Mouse (Mus musculus): ENCODE data around the gene Tnni1. TPM values are rescaled to one million over a fixed set of nuclear protein-coding genes. Genes with fewer than 3 reads are reported as not detected.

The Tnni1 gene
- 48.6 and 66.8 TPM in 2 replicates for polyA plus RNA-seq (2016; fragmentation: Nextera tagmentation; extraction: Ambion mirVana)

DNA sequence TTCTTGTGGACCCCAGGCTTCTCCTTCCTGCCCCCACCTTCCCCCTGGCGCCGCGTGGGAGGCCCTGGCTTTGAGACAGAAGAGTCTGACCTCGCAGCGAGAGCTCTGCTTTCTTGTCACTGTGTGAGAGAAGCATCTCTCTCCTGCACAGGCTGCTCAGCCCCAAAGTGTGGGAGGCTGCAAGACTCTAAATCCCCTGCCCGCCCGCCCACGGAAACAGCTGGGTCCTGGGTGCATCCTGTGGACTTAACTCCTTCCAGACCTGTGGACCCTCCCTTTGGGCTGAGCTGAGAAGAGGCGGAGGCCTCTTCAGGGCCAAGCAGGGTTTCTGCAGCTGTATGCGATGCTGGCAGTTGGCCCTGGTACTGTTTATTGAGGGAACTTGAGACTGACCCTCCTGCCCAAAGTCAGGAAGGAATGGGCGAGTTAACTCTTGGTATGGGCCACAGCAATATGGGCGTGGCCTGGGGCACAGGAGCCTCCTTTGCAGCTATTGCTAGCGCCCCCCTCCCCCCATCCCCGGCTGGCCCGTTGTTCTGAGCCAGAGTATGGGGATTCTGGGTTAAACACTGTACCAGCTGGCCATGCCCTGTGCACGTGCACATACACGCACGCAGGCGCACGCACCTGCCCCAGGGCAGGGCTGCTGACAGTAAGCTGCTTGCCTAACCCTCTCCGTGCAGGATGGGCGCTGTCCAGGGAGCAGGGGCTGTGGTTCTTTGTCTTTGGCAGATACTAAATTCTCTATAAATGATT lies at the start of gene Tnni1:
TSS of gene Tnni1 (plus strand) at position 655 of the 756 bp plus-strand sequence.
- no peaks in the 10 kb centered on the region for H3K36me3 ChIP-seq
- peaks cover 18% of the 10 kb centered on the region for H3K4me1 ChIP-seq
- H3K4me2 ChIP-seq (replicated peaks) = peak within 1 kb of the TSS; percentile 24; the same call in 1 of the 2 replicates
- H3K27ac ChIP-seq = peak within 1 kb of the TSS; percentile 72
- peak within 1 kb of the TSS; percentile 27; the same call in 1 of the 2 replicates for H3K9ac ChIP-seq
- H3K4me3 ChIP-seq = no peak within 1 kb of the TSS
- no peaks in the 10 kb centered on the region; the same call in 1 of the 2 replicates for H3K27me3 ChIP-seq
- no peaks in the 10 kb centered on the region for H3K9me3 ChIP-seq
- ATAC-seq (ENCODE audit: insufficient number of reproducible peaks, insufficient read depth, low FRiP score, low TSS enrichment) = peak; percentile 48; the same call in 1 of the 2 replicates
- 20% methylated on average over 22 of the region's 22 CpGs for WGBS

DNA sequence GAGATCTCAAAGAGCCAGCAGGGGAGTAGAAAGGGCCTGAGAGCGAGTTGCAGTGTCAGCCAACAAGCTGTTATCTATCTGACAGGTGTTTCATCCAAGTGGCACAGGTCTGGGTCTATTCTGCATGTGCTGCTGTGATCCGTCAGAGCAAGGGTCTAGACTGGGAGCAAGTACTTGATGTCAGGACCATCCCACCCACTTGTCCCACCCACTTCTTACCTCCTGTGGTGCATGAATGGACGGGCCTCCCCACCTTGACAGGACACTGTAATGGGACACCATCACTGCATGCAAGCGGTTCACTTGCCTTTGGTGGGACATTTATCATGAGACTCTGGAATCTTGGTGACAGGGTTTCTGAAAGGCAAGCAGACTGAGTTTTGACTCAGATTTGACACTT lies 49.4 kb upstream of the Tnni1 start:
- Histone ChIP-seq H3K4me3 (peak overlapping the region; percentile 60), H3K27ac (peak overlapping the region; percentile 94), H3K36me3 (no peaks in the 10 kb centered on the region), H3K27me3 (no peaks in the 10 kb centered on the region), H3K4me1 (peaks cover 55% of the 10 kb centered on the region), H3K4me2 (replicated peaks) (peak overlapping the region; percentile 82), H3K9me3 (no peaks in the 10 kb centered on the region), H3K9ac (peak overlapping the region; percentile 71)
- 27% methylated on average over 4 of the region's 4 CpGs for WGBS
- ATAC-seq (ENCODE audit: insufficient number of reproducible peaks, insufficient read depth, low FRiP score, low TSS enrichment) = no peak

DNA sequence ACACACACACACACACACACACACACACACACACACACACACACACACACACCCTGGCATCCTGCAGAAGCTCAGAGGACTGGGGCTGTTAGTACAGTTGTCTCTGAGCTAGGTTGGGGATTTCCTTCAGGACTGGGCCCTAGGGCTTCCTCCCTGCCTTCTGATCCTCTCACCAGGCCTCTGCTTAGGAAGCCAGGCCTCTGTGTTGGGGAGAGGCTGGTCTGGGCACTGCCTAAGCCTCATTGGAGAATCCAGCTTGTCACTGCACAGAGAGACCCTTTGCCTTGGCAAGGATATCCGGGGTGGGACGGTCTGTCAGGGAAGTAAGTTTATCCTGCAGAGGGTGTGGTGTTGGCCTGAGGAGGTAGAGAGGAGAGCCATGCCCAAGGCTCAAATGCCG lies 48.9 kb upstream of the Tnni1 start:
- Histone ChIP-seq H3K9me3 (no peaks in the 10 kb centered on the region), H3K27me3 (no peaks in the 10 kb centered on the region), H3K4me1 (peaks cover 60% of the 10 kb centered on the region), H3K9ac (peak overlapping the region; percentile 71; the same call in 1 of the 2 replicates), H3K27ac (peak overlapping the region; percentile 94), H3K4me3 (peak overlapping the region; percentile 60), H3K36me3 (no peaks in the 10 kb centered on the region), H3K4me2 (replicated peaks) (peak overlapping the region; percentile 82)
- no peak for ATAC-seq (ENCODE audit: insufficient number of reproducible peaks, insufficient read depth, low FRiP score, low TSS enrichment)
- WGBS = 40% methylated on average over 3 of the region's 3 CpGs

DNA sequence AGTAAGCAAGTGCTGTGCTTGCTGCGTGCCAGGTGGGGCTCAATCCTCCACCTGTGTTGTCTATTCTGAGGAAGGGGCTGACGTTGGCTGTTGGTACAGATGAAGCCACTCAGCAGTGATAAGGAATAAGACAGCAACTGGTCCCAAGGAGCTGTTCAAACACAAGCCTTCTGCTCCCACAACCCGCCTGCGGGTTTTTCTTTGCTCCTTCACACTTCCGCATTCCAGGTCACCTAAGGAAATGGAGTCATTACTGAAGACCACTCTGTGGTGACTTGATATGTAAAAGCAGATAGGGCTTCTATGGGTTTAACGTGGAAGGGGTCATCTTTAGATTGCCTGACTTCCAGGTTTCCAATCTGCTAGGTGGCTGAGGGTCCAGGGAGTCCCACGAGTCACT lies 47.8 kb upstream of the Tnni1 start:
- Histone ChIP-seq H3K27me3 (no peaks in the 10 kb centered on the region), H3K4me3 (no peak overlapping the region), H3K4me1 (peaks cover 64% of the 10 kb centered on the region), H3K36me3 (no peaks in the 10 kb centered on the region), H3K27ac (peak overlapping the region; percentile 94), H3K9ac (no peak overlapping the region), H3K4me2 (replicated peaks) (peak overlapping the region; percentile 82), H3K9me3 (no peaks in the 10 kb centered on the region)
- WGBS = 61% methylated on average over 7 of the region's 7 CpGs
- ATAC-seq (ENCODE audit: insufficient number of reproducible peaks, insufficient read depth, low FRiP score, low TSS enrichment) = no peak

DNA sequence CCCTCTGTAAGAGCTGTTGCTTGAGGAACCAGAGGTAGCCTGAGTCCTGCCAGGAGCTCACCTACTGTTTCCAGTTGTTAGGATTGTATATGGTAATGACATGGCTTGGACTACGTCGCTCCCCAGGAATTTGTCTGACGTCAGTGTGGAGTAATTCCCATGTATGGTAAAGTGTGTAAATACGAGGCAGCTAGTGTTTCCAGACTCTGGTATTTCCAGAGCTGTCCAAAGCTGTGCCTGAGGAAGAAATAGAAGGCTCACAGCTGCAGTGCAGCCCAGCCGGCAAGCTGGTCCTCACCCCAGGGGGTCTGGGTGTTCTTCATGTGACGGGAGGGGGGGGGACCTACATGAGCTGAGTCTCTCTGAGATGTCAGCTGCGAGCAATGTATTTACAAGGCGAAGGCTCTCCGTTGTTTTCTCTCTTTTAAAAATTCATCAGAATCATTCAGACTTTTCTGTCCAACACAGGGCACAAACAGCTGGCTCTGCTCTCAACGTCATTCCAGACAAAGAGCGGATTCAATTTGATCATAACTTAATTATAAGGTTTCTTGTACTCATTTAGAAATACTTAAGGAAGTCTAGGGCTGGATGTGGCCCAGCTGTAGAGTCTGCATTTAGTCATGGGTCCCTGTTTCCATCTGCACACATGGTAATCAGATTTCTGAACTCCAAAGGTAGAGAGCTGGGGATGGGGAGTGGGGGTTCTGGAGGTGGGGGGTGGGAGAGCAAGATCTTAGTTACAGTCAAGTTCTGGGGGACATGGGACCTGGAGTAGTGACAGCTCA lies 47.1 kb upstream of the Tnni1 start:
- Histone ChIP-seq H3K9me3 (no peaks in the 10 kb centered on the region), H3K9ac (no peak overlapping the region), H3K36me3 (no peaks in the 10 kb centered on the region)

DNA sequence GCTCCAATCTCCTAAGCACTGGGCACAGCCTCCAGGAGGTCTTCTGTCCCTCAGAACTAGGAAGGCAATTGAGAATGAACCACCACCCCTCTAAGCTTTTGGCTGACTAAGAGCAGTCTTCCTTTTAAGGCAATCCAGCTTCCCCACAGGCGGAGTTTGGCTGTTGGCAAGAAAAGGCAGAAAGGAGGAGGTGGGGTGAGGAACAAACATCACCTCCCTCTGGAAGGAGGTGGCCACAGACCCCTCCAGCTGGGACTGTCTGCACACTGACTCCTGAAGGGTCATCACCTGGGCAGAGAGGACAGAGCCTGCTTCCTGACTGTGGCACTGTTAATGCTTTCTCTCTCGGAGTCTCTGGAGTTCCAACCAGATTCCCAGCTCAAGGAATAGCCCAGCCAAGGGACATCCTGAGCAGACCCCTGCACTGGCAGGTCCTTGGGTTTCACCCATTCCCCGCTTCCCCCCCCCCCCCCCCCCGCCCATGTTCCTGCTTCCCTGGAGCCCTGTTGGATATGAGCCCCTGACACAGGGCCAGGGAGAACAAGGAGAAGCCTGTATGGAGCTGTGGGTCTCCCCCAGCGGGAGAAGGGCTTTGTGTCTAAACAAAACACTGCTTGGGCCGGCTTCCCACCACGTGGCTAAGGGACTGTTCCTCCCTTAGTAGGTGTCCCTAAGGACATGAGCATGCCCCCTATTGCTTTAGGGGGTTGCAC lies 44.9 kb upstream of the Tnni1 start:
- Histone ChIP-seq H3K9ac (no peak overlapping the region), H3K9me3 (no peaks in the 10 kb centered on the region), H3K36me3 (no peaks in the 10 kb centered on the region), H3K4me2 (replicated peaks) (no peak overlapping the region), H3K4me3 (no peak overlapping the region), H3K4me1 (peaks cover 64% of the 10 kb centered on the region), H3K27me3 (no peaks in the 10 kb centered on the region), H3K27ac (peak overlapping the region; percentile 30; the same call in 1 of the 2 replicates)
- 37% methylated on average over 5 of the region's 7 CpGs for WGBS
- no peak for ATAC-seq (ENCODE audit: insufficient number of reproducible peaks, insufficient read depth, low FRiP score, low TSS enrichment)

More for the DNA sequence above, 47.1 kb upstream of the Tnni1 start:
- H3K4me2 ChIP-seq (replicated peaks) = peak overlapping the region; percentile 82
- peak; percentile 88 for ATAC-seq (ENCODE audit: insufficient number of reproducible peaks, insufficient read depth, low FRiP score, low TSS enrichment)
- no peak overlapping the region for H3K4me3 ChIP-seq
- WGBS = 13% methylated on average over 11 of the region's 11 CpGs
- H3K4me1 ChIP-seq = peaks cover 64% of the 10 kb centered on the region
- no peaks in the 10 kb centered on the region for H3K27me3 ChIP-seq
- H3K27ac ChIP-seq = peak overlapping the region; percentile 94

DNA sequence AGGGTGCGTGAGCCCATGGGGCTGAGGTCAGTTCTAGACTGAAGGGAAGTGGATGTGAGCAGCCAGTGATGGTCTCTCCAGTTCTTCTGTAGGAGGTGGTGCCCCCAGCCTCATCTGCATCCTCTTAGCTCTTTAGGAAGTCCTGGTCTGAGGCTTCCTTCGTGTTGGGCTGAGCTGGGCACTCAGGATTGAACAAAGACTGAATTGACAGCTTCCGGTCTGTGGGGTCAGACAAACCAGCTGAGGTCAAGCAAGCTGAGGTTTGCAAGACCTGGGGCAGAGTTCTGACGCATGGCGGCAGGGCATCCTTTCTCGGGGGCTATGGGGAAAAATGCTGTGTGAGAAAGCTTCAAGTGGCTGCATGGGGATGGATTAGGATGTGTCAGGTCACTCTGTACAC lies 43.8 kb upstream of the Tnni1 start:
- peaks cover 4% of the 10 kb centered on the region; the same call in 1 of the 2 replicates for H3K36me3 ChIP-seq
- WGBS = 13% methylated on average over 6 of the region's 6 CpGs
- H3K4me3 ChIP-seq = no peak overlapping the region
- H3K4me2 ChIP-seq (replicated peaks) = no peak overlapping the region
- ATAC-seq (ENCODE audit: insufficient number of reproducible peaks, insufficient read depth, low FRiP score, low TSS enrichment) = no peak
- no peaks in the 10 kb centered on the region for H3K27me3 ChIP-seq
- H3K4me1 ChIP-seq = peaks cover 60% of the 10 kb centered on the region
- H3K9me3 ChIP-seq = no peaks in the 10 kb centered on the region
- H3K9ac ChIP-seq = no peak overlapping the region
- no peak overlapping the region for H3K27ac ChIP-seq

DNA sequence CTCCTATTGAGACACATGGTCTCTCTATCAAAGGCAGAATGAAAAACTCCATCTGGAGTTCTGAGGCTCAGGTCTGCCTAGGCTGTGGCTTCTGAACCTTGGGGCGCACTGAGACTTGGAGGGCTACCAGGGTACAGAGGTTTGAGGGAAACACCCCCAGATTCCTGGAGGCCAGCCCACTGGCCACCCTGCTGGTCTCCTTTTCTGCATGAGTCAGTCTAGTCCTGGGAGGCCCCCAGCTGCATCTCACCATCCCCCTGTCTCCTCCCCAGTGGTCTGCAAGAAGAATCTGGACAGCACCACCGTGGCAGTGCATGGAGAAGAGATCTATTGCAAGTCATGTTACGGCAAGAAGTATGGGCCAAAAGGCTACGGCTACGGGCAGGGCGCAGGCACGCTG lies 34.2 kb upstream of the Tnni1 start:
- no peak overlapping the region for H3K27ac ChIP-seq
- no peak overlapping the region for H3K4me3 ChIP-seq
- peaks cover 13% of the 10 kb centered on the region for H3K4me1 ChIP-seq
- H3K36me3 ChIP-seq = peaks cover 33% of the 10 kb centered on the region
- no peaks in the 10 kb centered on the region for H3K9me3 ChIP-seq
- H3K27me3 ChIP-seq = no peaks in the 10 kb centered on the region
- no peak overlapping the region for H3K4me2 ChIP-seq (replicated peaks)
- H3K9ac ChIP-seq = no peak overlapping the region
- WGBS = 91% methylated on average over 7 of the region's 7 CpGs
- ATAC-seq (ENCODE audit: insufficient number of reproducible peaks, insufficient read depth, low FRiP score, low TSS enrichment) = no peak

DNA sequence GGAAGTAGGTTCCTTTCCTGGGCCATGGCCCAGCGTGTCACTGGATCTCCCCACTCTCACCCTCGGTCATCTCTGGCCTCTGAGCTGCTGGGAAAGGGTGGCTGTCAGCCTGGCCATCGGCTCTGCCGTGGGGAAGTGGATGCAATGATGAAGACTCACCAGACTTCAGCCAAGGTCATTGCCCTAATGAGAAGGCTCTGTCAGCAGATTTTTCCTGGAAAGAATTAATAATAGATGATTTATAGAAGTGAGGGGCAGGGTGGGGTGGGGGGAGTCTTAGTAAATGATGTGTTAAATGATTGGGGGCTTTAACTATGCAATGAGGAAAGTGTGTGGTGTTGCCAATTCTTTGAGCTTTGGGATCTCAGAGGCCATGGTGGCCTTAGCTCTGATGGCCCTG lies 33.0 kb upstream of the Tnni1 start:
- Histone ChIP-seq H3K4me2 (replicated peaks) (no peak overlapping the region), H3K9ac (no peak overlapping the region), H3K27me3 (no peaks in the 10 kb centered on the region), H3K9me3 (no peaks in the 10 kb centered on the region), H3K27ac (no peak overlapping the region), H3K36me3 (peaks cover 42% of the 10 kb centered on the region), H3K4me3 (no peak overlapping the region), H3K4me1 (peaks cover 8% of the 10 kb centered on the region)
- ATAC-seq (ENCODE audit: insufficient number of reproducible peaks, insufficient read depth, low FRiP score, low TSS enrichment) = no peak
- WGBS = 82% methylated on average over 4 of the region's 4 CpGs

DNA sequence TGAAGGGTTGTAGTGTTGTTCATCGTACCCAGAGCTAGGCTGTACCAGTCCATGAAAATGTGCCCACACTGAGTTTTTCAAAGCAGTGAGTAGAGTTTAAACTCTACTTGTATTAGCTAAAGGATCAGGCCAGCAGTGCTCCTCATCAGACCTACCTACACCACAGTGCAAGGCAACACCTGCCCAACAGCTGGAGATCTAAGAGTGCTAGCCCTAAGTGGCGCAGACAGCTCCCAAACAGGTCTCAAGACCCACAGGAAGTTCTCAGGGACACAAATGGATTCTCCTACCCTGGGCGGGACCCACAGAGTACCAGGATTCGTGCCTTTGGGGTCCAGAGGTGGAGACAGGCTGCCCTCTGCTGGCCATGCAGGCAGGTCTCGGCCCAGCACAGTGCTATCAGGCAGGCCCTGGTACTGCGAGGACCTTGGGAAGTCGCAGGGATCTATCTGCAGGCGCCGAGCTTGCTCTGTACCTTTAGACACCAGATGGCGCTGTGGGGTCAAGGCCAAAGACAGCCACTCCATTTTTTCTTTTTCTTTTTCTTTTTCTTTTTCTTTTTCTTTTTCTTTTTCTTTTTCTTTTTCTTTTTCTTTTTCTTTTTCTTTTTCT lies 26.4 kb upstream of the Tnni1 start:
- Histone ChIP-seq H3K4me2 (replicated peaks) (no peak overlapping the region), H3K27ac (peak overlapping the region; percentile 33; the same call in 1 of the 2 replicates), H3K9me3 (no peaks in the 10 kb centered on the region), H3K4me1 (0 out of 2 replicates have a peak, but pooled peaks cover 4% of the 10 kb centered on the region), H3K4me3 (no peak overlapping the region), H3K36me3 (peaks cover 19% of the 10 kb centered on the region), H3K27me3 (no peaks in the 10 kb centered on the region), H3K9ac (no peak overlapping the region)
- 11% methylated on average over 10 of the region's 10 CpGs for WGBS
- peak; percentile 97 for ATAC-seq (ENCODE audit: insufficient number of reproducible peaks, insufficient read depth, low FRiP score, low TSS enrichment)

DNA sequence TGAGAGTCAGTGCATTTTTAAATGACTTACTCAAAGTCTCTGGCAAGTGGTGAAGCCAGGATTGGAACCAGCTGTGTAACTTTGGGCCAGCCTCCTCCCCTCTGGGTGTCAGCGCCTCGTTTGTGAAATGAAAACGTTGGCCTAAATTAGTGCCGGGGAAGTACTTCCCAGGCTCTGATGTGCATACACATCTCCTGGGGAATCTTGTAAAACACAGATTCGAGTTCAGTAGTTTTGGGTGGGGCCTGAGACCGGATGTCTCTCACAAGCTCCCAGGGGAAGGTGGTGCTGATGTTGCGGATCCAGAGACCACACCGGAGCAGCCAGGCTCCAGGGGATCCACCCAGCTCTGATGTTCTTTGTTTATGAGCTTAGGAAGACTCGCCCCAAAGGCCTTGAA lies 23.9 kb upstream of the Tnni1 start:
- Histone ChIP-seq H3K27me3 (no peaks in the 10 kb centered on the region), H3K27ac (no peak overlapping the region), H3K36me3 (peaks cover 7% of the 10 kb centered on the region; the same call in 1 of the 2 replicates), H3K4me3 (no peak overlapping the region), H3K9ac (no peak overlapping the region), H3K4me1 (0 out of 2 replicates have a peak, but pooled peaks cover 4% of the 10 kb centered on the region), H3K4me2 (replicated peaks) (no peak overlapping the region), H3K9me3 (no peaks in the 10 kb centered on the region)
- WGBS = 38% methylated on average over 9 of the region's 9 CpGs
- ATAC-seq (ENCODE audit: insufficient number of reproducible peaks, insufficient read depth, low FRiP score, low TSS enrichment) = no peak

All from embryonic facial prominence, embryonic 12.5 days (tissue).